Mouse (Mus musculus) mature B cell (primary cell): ENCODE measurements around the gene Smad1.

Source experiments
- in situ Hi-C: fragments of 300-500 bp; cut with MboI; formaldehyde crosslinking; loops from 2 replicates; pipeline ENCODE4 v1.14.3; 2019

Smad1 gene

GRCm38 (mm10) chr8:79384276-79385271, 14.7 kb downstream of the Smad1 start:
- in situ Hi-C loops = no loop called here

- in situ Hi-C loops = no loop called here
Observed at GRCm38 (mm10) chr8:79382857-79383262, 16.5 kb downstream of the Smad1 start.

GRCm38 (mm10) chr8:79381771-79382170, 17.5 kb downstream of the Smad1 start:
- in situ Hi-C loops = no loop called here

GRCm38 (mm10) chr8:79380386-79380785, 18.9 kb downstream of the Smad1 start:
- in situ Hi-C loops = no loop called here

GRCm38 (mm10) chr8:79379971-79380370, 19.3 kb downstream of the Smad1 start:
- in situ Hi-C loops = no loop called here

GRCm38 (mm10) chr8:79376648-79377047, 22.7 kb downstream of the Smad1 start:
- in situ Hi-C loops = no loop called here

- in situ Hi-C loops = no loop called here
Observed at GRCm38 (mm10) chr8:79375775-79376123, 23.6 kb downstream of the Smad1 start.

GRCm38 (mm10) chr8:79375074-79375774, 24.1 kb downstream of the Smad1 start:
- in situ Hi-C loops = no loop called here

GRCm38 (mm10) chr8:79374410-79374809, 24.9 kb downstream of the Smad1 start:
- in situ Hi-C loops = no loop called here

- in situ Hi-C loops = no loop called here
Observed at GRCm38 (mm10) chr8:79373563-79373962, 25.8 kb downstream of the Smad1 start.

GRCm38 (mm10) chr8:79372960-79373359, 26.4 kb downstream of the Smad1 start:
- in situ Hi-C loops = no loop called here

- in situ Hi-C loops = no loop called here
Observed at GRCm38 (mm10) chr8:79372521-79372920, 26.8 kb downstream of the Smad1 start.

GRCm38 (mm10) chr8:79372084-79372483, 27.2 kb downstream of the Smad1 start:
- in situ Hi-C loops = no loop called here

- in situ Hi-C loops = no loop called here
Observed at GRCm38 (mm10) chr8:79370646-79371290, 28.6 kb downstream of the Smad1 start.

- in situ Hi-C loops = no loop called here
Observed at GRCm38 (mm10) chr8:79369163-79369562, 30.2 kb downstream of the Smad1 start.

- in situ Hi-C loops = no loop called here
Observed at GRCm38 (mm10) chr8:79367959-79368358, 31.4 kb downstream of the Smad1 start.

- in situ Hi-C loops = no loop called here
Observed at GRCm38 (mm10) chr8:79367350-79367749, 32.0 kb downstream of the Smad1 start.

GRCm38 (mm10) chr8:79366227-79366626, 33.1 kb downstream of the Smad1 start:
- in situ Hi-C loops = no loop called here

- in situ Hi-C loops = no loop called here
Observed at GRCm38 (mm10) chr8:79365707-79366106, 33.6 kb downstream of the Smad1 start.

GRCm38 (mm10) chr8:79364806-79365205, 34.5 kb downstream of the Smad1 start:
- in situ Hi-C loops = no loop called here

GRCm38 (mm10) chr8:79362430-79362829, 36.9 kb downstream of the Smad1 start:
- in situ Hi-C loops = no loop called here

GRCm38 (mm10) chr8:79360774-79361527, 38.4 kb downstream of the Smad1 start:
- in situ Hi-C loops = no loop called here
